Mouse (Mus musculus) hindbrain, embryonic 14.5 days (tissue): ENCODE measurements around the gene Metrn. TPM values are rescaled to one million over a fixed set of nuclear protein-coding genes. Genes with fewer than 3 reads are reported as not detected.
A peak's percentile ranks its signal among the peaks of the same experiment; 100 is the strongest.

Source experiments
- ATAC-seq: fragments of 200-750 bp; cut with Nextera tagmentation; 2 replicates; pipeline ENCODE4 v1.8.0; 2017; ENCODE audit warnings: moderate number of reproducible peaks, mild to moderate bottlenecking, moderate TSS enrichment, moderate library complexity; ENCODE audit not compliant: low FRiP score
- DNase-seq: peaks from one replicate; pipeline ENCODE4 v3.0.0-alpha.2; 2015; ENCODE audit warnings: low spot score
- H3K27ac ChIP-seq: fragments of 300-500 bp; sonication (generic); 2 replicates; pipeline ENCODE4 v1.5.1; 2014; ENCODE audit warnings: mild to moderate bottlenecking, moderate library complexity
- H3K27me3 ChIP-seq: fragments of 300-500 bp; sonication (generic); 2 replicates; pipeline ENCODE4 v1.6.1; 2014; ENCODE audit warnings: mild to moderate bottlenecking, low read length, mixed read lengths; ENCODE audit not compliant: control insufficient read depth, insufficient read depth
- H3K36me3 ChIP-seq: fragments of 300-500 bp; sonication (generic); replicated peaks from 2 replicates; pipeline ENCODE4 v1.6.1; 2014; ENCODE audit not compliant: control insufficient read depth, insufficient read depth
- H3K4me1 ChIP-seq: fragments of 300-500 bp; sonication (generic); replicated peaks from 2 replicates; pipeline ENCODE4 v1.6.1; 2014; ENCODE audit warnings: antibody characterized with exemption, low read length, mixed read lengths; ENCODE audit not compliant: control insufficient read depth, insufficient read depth
- H3K4me2 ChIP-seq: fragments of 300-500 bp; sonication (generic); replicated peaks from 2 replicates; pipeline ENCODE4 v1.6.1; 2014; ENCODE audit warnings: mild to moderate bottlenecking, moderate library complexity
- H3K4me3 ChIP-seq: fragments of 300-500 bp; sonication (generic); replicated peaks from 2 replicates; pipeline ENCODE4 v1.5.1; 2014; ENCODE audit warnings: mild to moderate bottlenecking, low read length
- H3K9ac ChIP-seq: fragments of 300-500 bp; sonication (generic); 2 replicates; pipeline ENCODE4 v1.6.1; 2014
- H3K9me3 ChIP-seq: fragments of 300-500 bp; sonication (generic); 2 replicates; pipeline ENCODE4 v1.6.1; 2016; ENCODE audit warnings: low read length; ENCODE audit not compliant: control insufficient read depth
- WGBS: fragments of 180-500 bp; shearing (Covaris S2); extraction: QIAGEN DNeasy Blood & Tissue Kit; methylation state at CpG from one replicate; pipeline ENCODE4 v1.1.7; 2014; 5-methylcytosine and 5-hydroxymethylcytosine counted together
- polyA plus RNA-seq: library from polyadenylated mRNA; unstranded; fragments of >200 nt; fragmentation: Nextera tagmentation; extraction: Ambion mirVana; gene quantifications from 2 replicates; pipeline ENCODE4 v1.2.1, GENCODE M21; 2014

Metrn gene
- polyA plus RNA-seq, 1 experiment from 2014 or later = 11.8 TPM

GRCm38 (mm10) chr17:25838904-25839303, 42.0 kb upstream of the Metrn start:
- H3K36me3 ChIP-seq = peaks cover 50% of the 10 kb centered on the region
- 87% methylated on average over 4 of the region's 4 CpGs for WGBS
- ATAC-seq (no peak), DNase-seq (no peak)
- H3K4me3 ChIP-seq = no peak overlapping the region
- H3K9me3 ChIP-seq = no peaks in the 10 kb centered on the region
- H3K27ac ChIP-seq = no peak overlapping the region
- H3K9ac ChIP-seq = no peak overlapping the region
- peaks cover 52% of the 10 kb centered on the region for H3K4me1 ChIP-seq
- H3K27me3 ChIP-seq = no peaks in the 10 kb centered on the region
- H3K4me2 ChIP-seq = no peak overlapping the region

DNA sequence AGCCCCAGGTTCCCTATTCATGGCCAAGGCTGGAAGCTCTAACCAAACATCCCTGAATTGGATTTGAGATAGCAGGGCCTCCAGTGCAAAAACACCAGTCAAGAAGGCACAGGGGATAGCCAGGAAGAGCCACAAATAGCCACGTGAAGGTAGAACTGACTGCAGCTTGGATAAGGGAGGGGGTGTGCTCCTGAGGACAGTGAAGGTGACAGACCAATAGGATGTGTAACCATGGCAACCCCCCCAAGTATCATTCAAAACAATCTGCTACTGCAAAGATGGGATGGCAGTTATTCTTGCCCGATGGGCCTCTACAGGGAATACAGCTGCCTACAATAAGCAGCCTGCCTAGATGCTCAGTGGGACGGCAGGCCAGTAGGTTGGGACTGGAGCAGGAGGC, 40.6 kb upstream of the Metrn start:
- H3K4me3 ChIP-seq = peak overlapping the region; percentile 50
- peaks cover 49% of the 10 kb centered on the region for H3K4me1 ChIP-seq
- peaks cover 50% of the 10 kb centered on the region for H3K36me3 ChIP-seq
- ATAC-seq (no peak), DNase-seq (no peak)
- WGBS = 14% methylated on average over 3 of the region's 3 CpGs
- no peaks in the 10 kb centered on the region for H3K9me3 ChIP-seq
- H3K9ac ChIP-seq = peak overlapping the region; percentile 81
- H3K4me2 ChIP-seq = peak overlapping the region; percentile 96
- H3K27ac ChIP-seq = peak overlapping the region; percentile 89
- H3K27me3 ChIP-seq = no peaks in the 10 kb centered on the region

DNA sequence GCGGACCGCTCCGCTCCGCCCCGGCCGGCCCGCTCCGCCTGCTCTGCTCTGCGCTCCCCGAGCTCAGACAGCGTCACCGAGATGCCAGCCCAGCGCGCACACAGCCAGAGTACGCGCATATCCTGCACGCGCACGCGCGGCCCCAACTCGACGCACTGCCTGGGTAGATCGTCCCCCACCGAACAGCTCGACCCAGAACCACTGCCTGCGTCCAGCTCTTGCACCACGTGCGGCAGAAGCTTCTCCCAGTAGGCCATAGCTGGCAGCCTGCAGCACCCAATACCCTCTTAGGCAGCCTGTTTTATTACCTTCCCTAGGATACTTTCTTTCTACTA, 40.1 kb upstream of the Metrn start, which contains the start of gene Rhbdl1:
Gene Rhbdl1 (minus strand): TSS at position 220 of the 335 bp plus-strand sequence.
- 1% methylated on average over 28 of the region's 29 CpGs for WGBS
- DNase-seq = peak; percentile 86
- no peaks in the 10 kb centered on the region for H3K9me3 ChIP-seq
- H3K36me3 ChIP-seq = peaks cover 45% of the 10 kb centered on the region
- peak; percentile 38 for ATAC-seq
- peak within 1 kb of the TSS; percentile 89 for H3K27ac ChIP-seq
- H3K4me3 ChIP-seq = peak within 1 kb of the TSS; percentile 50
- peak within 1 kb of the TSS; percentile 96 for H3K4me2 ChIP-seq
- peaks cover 51% of the 10 kb centered on the region for H3K4me1 ChIP-seq
- H3K9ac ChIP-seq = peak within 1 kb of the TSS; percentile 81
- no peaks in the 10 kb centered on the region for H3K27me3 ChIP-seq

GRCm38 (mm10) chr17:25836397-25837075, 39.6 kb upstream of the Metrn start:
- Histone ChIP-seq H3K4me2 (peak overlapping the region; percentile 96), H3K27me3 (no peaks in the 10 kb centered on the region), H3K9ac (peak overlapping the region; percentile 81), H3K36me3 (peaks cover 42% of the 10 kb centered on the region), H3K9me3 (no peaks in the 10 kb centered on the region), H3K27ac (peak overlapping the region; percentile 89), H3K4me1 (peaks cover 56% of the 10 kb centered on the region), H3K4me3 (peak overlapping the region; percentile 50)
- ATAC-seq = no peak; the same call in 1 of the 2 replicates
- DNase-seq = no peak
- 19% methylated on average over 23 of the region's 23 CpGs for WGBS

- DNase-seq = no peak
- H3K4me2 ChIP-seq = peak overlapping the region; percentile 96
- H3K27me3 ChIP-seq = no peaks in the 10 kb centered on the region
- H3K36me3 ChIP-seq = peaks cover 42% of the 10 kb centered on the region
- no peak overlapping the region for H3K4me3 ChIP-seq
- H3K9ac ChIP-seq = peak overlapping the region; percentile 81; the same call in 1 of the 2 replicates
- H3K9me3 ChIP-seq = no peaks in the 10 kb centered on the region
- 89% methylated on average over 16 of the region's 16 CpGs for WGBS
- peaks cover 63% of the 10 kb centered on the region for H3K4me1 ChIP-seq
- 0 out of 2 replicates have a peak overlapping the region, but pooled peaks have one; percentile 89 for H3K27ac ChIP-seq
- no peak for ATAC-seq
These were observed 38.9 kb upstream of the Metrn start for GRCm38 (mm10) chr17:25835816-25836215.

GRCm38 (mm10) chr17:25835301-25835700, 38.4 kb upstream of the Metrn start:
- 95% methylated on average over 7 of the region's 7 CpGs for WGBS
- Histone ChIP-seq H3K4me3 (no peak overlapping the region), H3K27ac (no peak overlapping the region), H3K36me3 (peaks cover 42% of the 10 kb centered on the region), H3K9ac (no peak overlapping the region), H3K27me3 (no peaks in the 10 kb centered on the region), H3K4me2 (peak overlapping the region; percentile 96), H3K9me3 (no peaks in the 10 kb centered on the region), H3K4me1 (peaks cover 68% of the 10 kb centered on the region)
- DNase-seq = no peak
- no peak for ATAC-seq

DNA sequence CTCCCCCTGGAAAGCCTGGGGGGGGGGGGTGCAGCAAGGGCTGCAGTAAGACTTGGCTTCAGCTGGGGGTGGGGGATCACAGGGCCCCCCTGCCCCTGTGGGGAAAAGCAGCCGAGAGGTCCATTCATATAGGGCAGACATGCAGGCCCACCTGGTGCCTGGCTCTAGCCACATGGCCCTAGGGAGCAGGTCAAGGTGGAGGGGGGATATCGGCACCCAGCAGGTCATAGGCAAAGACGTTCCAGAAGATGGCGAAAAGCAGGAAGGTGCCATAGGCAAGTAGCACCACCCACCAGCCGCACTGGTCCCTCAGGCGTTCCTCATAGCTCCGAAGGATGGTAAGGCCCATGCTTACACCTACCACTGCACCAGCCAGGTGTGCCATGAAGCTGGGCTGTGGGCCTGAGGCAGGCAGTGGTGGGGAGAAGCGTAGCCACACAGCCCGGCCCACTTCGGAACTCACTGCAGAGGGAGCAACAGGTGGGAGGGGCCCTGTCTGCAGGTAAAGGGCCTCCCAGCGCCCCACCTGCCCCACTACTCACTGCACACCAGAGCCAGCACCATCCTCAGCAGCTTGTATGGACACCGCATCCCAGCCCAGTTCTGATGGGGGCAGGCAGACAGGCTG, 37.8 kb upstream of the Metrn start:
- H3K9me3 ChIP-seq = no peaks in the 10 kb centered on the region
- peak overlapping the region; percentile 96 for H3K4me2 ChIP-seq
- H3K4me1 ChIP-seq = peaks cover 74% of the 10 kb centered on the region
- H3K9ac ChIP-seq = peak overlapping the region; percentile 86
- H3K27ac ChIP-seq = no peak overlapping the region
- H3K36me3 ChIP-seq = peaks cover 41% of the 10 kb centered on the region
- 90% methylated on average over 12 of the region's 12 CpGs for WGBS
- DNase-seq (no peak), ATAC-seq (no peak)
- H3K27me3 ChIP-seq = no peaks in the 10 kb centered on the region
- peak overlapping the region; percentile 89 for H3K4me3 ChIP-seq

- no peaks in the 10 kb centered on the region for H3K27me3 ChIP-seq
- H3K36me3 ChIP-seq = peaks cover 35% of the 10 kb centered on the region
- no peaks in the 10 kb centered on the region for H3K9me3 ChIP-seq
- peak overlapping the region; percentile 86 for H3K9ac ChIP-seq
- H3K4me1 ChIP-seq = peaks cover 77% of the 10 kb centered on the region
- no peak for DNase-seq
- ATAC-seq = no peak
- WGBS = 48% methylated on average over 6 of the region's 6 CpGs
- H3K27ac ChIP-seq = peak overlapping the region; percentile 98
- H3K4me3 ChIP-seq = peak overlapping the region; percentile 89
- H3K4me2 ChIP-seq = peak overlapping the region; percentile 96
These were observed 37.1 kb upstream of the Metrn start for GRCm38 (mm10) chr17:25833961-25834594.

DNA sequence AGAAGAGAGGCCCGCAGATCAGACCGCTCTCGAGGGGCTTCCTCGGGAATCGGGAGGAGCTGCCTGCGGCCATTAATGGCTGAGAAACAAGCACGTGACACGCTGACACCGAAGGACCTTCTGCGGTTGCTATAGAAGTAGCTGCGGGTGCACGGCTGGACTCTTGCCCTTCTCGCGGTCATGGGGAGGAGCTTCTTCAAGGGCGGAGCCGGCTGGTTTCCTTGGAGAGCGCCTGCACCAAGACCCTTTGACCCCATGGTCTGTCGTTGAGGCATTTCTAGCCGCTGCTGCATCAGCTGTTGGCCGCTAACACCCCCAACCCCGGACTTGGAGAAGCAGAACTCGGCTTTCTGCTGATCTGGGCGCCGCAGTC, 36.3 kb upstream of the Metrn start, which contains the start of gene Stub1:
Gene Stub1 (minus strand): TSS at position 114 of the 373 bp plus-strand sequence.
- H3K9ac ChIP-seq = peak within 1 kb of the TSS; percentile 86
- peaks cover 28% of the 10 kb centered on the region for H3K36me3 ChIP-seq
- H3K27ac ChIP-seq = peak within 1 kb of the TSS; percentile 98
- peak within 1 kb of the TSS; percentile 96 for H3K4me2 ChIP-seq
- peaks cover 80% of the 10 kb centered on the region for H3K4me1 ChIP-seq
- H3K27me3 ChIP-seq = no peaks in the 10 kb centered on the region
- WGBS = under 1% methylated on average over 24 of the region's 24 CpGs
- DNase-seq (peak; percentile 84), ATAC-seq (peak; percentile 54)
- H3K9me3 ChIP-seq = no peaks in the 10 kb centered on the region
- H3K4me3 ChIP-seq = peak within 1 kb of the TSS; percentile 89
